ENCODE assay signal across 8 mouse cellular contexts in genomic region chr12:102948778-102949394, GRCm38 (mm10). TPM values are rescaled to one million over a fixed set of nuclear protein-coding genes. Genes with fewer than 3 reads are reported as not detected.
DNase-seq lines count a peak whose midpoint lies in the region; ATAC-seq and TF ChIP-seq lines count a peak whose summit lies in the region.

Unc79 (plus strand) TSS chr12:102948859.

- peak; percentile 85 for ATAC-seq in frontal cortex, adult (ENCODE audit: low TSS enrichment)

- H3K4me3 ChIP-seq in gastrocnemius, adult 2 months: peak within 1 kb of the TSS; percentile 66

- H3K27ac ChIP-seq in gastrocnemius, adult 2 months: no peak within 1 kb of the TSS

- intact Hi-C loops in gastrocnemius, adult 2 months (cut with DNase I): no loop called here
- intact Hi-C loops in left cerebral cortex, postnatal 25 days (cut with DNase I): loop anchor here (2.0 to 5.0 kb wide), 3 partner anchors 62 to 113 kb away; partner anchors contain the start of gene Btbd7

- no peak for TF ChIP-seq CTCF in gastrocnemius, adult 2 months (IDR thresholded peaks at IDR 0.05)

- peak; percentile 17 for DNase-seq in gastrocnemius, adult 2 months
- no peak for DNase-seq in gastrocnemius, postnatal 25 days
- DNase-seq in cerebellum, adult 9-10 months: peak; percentile 85
- DNase-seq in kidney, adult 11 months: peak; percentile 10
- peak; percentile 88 to 95 for DNase-seq in left cerebral cortex, postnatal 25 days (ENCODE audit: low spot score in 2 of 2)
- peak; percentile 62 for DNase-seq in mesoderm, embryonic 11.5 days (ENCODE audit: low read depth, low spot score)
- peak; percentile 79 for DNase-seq in right cerebral cortex, postnatal 4 days

RNA-seq across cellular contexts. Expression of gene Unc79, which starts in this region (rescaled TPM):
- not detected for total RNA-seq in gastrocnemius, adult 2 months (2021)
- total RNA-seq in gastrocnemius, postnatal 25 days (2021): under 1 TPM; 0.13 to 0.20 TPM
- 10 to 100 TPM; 52.1 to 58.6 TPM for total RNA-seq in left cerebral cortex, postnatal 25 days (2021)

Comparison
In these comparisons a context has a peak if more than half of its experiments do, and no peak if none do; other contexts are left out.
1. RNA of gene Unc79 (total RNA-seq): 52.1 to 58.6 TPM in left cerebral cortex, postnatal 25 days; 0.13 to 0.20 TPM in gastrocnemius, postnatal 25 days and not detected in gastrocnemius, adult 2 months; every median in the first group is over 10 times any median in the second.
2. Peak in DNase-seq and H3K4me3 ChIP-seq in gastrocnemius, adult 2 months; RNA of the gene not detected or under 1 TPM.